Mouse (Mus musculus): Measurements from ENCODE around the gene Zc3h6.
"Not testable (repeated sequence)": the region's sequence is repeated elsewhere in the genome, so short reads cannot be mapped to it uniquely, and the experiment has no call there.

The Zc3h6 gene

GRCm38 (mm10) chr2:128966641-128967580, at the start of gene Zc3h6:
TSS of gene Zc3h6 (plus strand) at chr2:128967402.
- peak; percentile 98 for DNase-seq (ENCODE audit: low read depth, low spot score)

DNA sequence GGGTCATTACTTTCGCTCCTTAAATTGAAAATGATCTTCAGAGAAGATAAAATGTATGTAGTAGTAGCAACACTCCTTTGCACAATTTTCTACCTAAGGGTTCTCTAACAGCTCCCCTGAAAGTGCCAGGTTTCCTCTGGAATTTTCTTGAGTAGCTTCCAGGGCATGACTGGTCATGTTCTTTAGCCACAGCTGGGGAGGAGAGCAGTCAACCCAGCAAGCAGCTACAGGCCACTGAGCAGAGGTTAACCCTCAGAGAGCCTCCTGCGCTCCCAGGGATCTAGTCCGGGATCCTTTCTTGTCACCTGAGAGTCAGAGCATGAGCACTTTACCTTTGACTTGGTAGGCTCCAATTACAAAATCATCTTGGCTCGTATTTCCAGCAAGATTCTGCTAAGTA, 42.4 kb upstream of the Zc3h6 start:
- no peak for DNase-seq (ENCODE audit: low read depth, low spot score)

DNA sequence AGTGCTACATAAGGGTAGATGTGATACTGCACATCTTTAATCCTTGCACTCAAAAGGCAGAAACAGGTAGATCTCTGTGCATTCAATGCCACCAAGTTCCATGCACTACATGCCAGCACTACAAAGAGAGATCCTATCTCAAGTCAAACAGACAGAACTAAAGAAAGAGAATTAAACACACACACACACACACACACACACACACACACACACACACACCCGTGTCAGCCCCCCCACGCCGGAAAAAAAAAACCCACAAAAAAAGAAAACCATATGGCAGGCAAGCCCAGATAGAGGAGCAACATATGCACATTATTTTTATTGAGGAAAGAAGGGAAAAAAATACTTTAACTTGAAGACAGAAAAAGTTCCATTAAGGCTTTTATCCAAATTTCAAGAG, 38.8 kb upstream of the Zc3h6 start:
- no peak for DNase-seq (ENCODE audit: low read depth, low spot score)

DNA sequence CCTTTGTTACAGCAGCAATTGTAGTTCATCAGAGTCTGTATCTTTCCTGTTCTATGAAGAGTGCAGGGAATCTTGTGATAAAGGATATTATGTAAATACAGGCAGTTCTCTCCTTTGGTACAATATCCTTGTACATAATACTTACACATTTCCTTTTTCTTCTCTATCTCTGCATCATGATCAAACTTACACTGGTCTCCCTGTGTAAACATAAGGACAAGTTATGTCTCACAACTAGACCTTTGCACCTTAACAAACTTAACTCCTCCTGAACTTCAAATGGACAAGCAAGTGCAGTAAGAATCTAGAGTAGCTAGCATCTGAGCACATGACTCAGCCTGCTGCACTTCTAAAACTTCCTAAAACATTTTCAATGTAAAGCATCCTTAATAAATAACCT, 36.5 kb upstream of the Zc3h6 start:
- DNase-seq (ENCODE audit: low read depth, low spot score) = no peak

DNA sequence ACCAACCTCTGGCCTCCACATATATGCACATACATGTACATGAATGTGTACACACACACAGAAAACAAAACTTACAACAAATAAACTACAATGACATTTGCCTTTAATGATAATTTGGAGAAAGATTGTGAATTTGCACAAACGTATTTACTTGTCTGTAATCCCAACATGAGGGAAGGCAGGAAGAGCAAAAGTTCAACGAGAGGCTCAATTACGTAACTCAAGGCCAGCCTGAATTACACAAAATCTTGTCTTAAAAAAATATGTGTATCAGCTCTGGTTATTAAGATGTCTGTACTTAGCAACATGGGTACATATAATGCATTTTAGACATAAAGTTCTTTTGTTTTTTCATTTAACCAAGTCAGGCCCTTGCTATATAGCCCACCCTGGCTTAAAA, 30.9 kb upstream of the Zc3h6 start:
- DNase-seq (ENCODE audit: low read depth, low spot score) = no peak

GRCm38 (mm10) chr2:128943538-128944528, 23.4 kb upstream of the Zc3h6 start, which contains the start of gene Zc3h8:
TSS of gene Zc3h8 (minus strand) at chr2:128944077.
- DNase-seq (ENCODE audit: low read depth, low spot score) = peak; percentile 98

GRCm38 (mm10) chr2:128947962-128948588, 19.1 kb upstream of the Zc3h6 start:
- peak; percentile 74 for DNase-seq (ENCODE audit: low read depth, low spot score)

GRCm38 (mm10) chr2:128954186-128954585, 13.0 kb upstream of the Zc3h6 start:
- no peak for DNase-seq (ENCODE audit: low read depth, low spot score)

DNA sequence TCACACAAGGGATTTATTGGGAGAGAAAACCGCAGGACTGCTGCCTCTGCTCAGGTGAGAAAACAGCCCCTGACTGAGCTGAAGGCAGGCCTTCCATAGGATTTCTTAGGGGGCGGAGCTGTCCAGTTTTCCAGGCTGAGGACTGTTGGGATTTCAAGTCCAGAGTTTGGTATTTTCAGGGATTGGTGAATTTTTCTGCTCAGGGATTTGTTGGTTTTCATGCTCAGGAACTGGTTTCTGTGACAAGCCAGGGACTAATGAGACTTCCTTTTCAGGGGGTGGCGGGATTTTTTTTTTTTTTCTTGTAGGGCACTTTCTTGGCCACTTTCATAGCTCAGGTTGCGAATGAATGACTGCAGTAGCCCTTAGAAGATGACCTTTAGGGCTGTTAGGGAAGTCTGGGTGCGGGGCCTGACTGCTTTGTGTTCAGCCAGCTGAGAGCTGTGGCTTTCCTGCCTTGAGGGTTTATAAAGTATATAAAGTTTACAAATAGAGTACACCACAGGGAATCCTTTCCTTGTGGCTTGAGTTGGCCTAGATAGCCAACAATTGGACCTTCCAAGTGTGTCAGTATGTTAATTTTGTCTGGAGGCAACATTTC, 1.6 kb upstream of the Zc3h6 start:
- DNase-seq (ENCODE audit: low read depth, low spot score) = peak; percentile 14

- DNase-seq (ENCODE audit: low read depth, low spot score) = peak; percentile 12
These were observed 966 bp upstream of the Zc3h6 start for GRCm38 (mm10) chr2:128966236-128966635.

DNA sequence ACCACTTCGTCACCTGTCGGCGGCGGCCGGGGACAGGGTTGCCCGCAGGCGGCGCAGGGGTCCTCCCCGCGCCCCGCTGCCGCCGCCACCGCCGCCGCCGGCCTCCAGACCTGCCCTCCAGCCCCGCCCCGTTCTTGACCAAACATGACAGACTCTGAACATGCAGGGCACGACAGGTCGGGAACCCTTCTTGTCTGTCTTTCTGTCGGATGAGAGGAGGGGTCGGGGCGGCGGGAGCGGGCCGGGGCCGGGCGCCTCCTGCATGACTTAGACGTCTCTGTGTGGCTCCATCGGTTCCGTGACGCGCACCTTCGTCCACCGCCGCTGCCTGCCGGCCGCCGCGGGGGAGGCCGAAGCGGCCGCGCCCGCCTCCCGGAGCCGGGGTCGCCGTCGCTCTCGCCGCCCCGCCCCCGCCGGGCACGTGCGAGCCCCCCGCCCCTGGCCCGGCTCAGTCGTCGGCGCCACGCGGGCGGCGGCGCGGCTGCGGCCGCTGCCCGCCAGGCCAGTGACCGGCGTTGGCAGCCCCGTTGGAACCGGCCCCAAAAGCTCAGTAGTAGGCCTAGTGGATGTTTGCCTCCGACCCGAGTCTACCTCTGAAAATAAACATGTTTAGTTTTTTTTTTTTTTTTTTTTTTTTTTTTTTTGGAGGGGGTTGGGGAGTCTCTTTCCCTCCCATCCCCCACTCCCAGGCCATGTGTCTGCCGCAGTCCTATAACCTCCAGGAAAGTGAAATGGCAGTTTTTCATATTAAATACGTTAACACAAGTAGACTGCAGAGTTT, 649 bp downstream of the Zc3h6 start, which contains the start of gene Gm10762:
TSS of gene Gm10762 (minus strand) at position 65 of the 781 bp plus-strand sequence.
- DNase-seq (ENCODE audit: low read depth, low spot score) = peak; percentile 79

GRCm38 (mm10) chr2:128968475-128969083, 1.4 kb downstream of the Zc3h6 start:
- no peak for DNase-seq (ENCODE audit: low read depth, low spot score)

- DNase-seq (ENCODE audit: low read depth, low spot score) = no peak
These were observed 5.1 kb downstream of the Zc3h6 start for GRCm38 (mm10) chr2:128972301-128972700.

- DNase-seq (ENCODE audit: low read depth, low spot score) = no peak
These were observed 8.4 kb downstream of the Zc3h6 start for GRCm38 (mm10) chr2:128975572-128975971.

GRCm38 (mm10) chr2:128984746-128985145, 17.5 kb downstream of the Zc3h6 start:
- no peak for DNase-seq (ENCODE audit: low read depth, low spot score)

DNA sequence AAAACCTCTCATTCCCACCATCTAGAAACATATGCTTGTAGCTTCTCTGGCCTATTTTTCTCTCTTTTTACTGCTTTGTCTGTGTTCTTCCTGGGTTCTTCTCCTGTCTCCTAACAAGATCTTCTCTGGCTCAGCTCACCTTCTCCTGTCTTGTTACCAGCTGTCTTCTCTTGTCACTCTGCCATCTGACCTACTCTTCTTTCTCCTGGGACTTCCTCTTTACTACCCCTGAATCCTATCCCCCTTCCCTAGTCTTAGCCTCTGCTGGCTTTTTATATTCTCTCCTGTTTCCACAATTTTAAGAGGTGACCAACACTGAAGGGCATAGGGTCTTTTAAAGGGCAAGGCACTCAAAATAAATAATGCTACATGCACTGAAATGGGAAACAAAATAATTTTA, 37.7 kb downstream of the Zc3h6 start:
- no peak for DNase-seq (ENCODE audit: low read depth, low spot score)

DNA sequence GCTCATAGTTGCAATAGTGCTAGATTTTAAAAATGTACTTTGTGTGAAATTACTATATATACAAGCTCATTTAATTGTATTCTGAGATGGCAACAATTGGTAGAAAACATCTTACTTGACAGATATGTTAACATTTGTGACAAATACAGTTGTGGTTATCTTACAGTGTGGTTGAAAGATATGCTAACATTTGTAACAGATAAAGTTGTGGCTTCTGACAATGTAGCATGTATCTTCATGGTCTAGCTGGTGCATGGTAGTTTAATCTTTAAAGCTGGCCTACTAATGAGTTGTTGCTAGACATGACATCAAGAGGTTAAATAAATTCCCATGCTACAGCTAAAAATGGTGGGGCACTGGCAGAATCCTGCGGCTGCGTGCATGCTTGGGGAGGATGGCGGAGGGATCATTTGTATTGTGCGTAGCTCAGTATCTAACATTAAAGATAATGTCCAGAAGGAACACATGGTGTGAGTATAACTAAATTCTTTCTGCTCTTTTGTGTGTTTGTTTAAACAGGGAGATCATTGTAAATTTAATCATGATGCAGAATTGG, 39.1 kb downstream of the Zc3h6 start:
- no peak for DNase-seq (ENCODE audit: low read depth, low spot score)

- DNase-seq (ENCODE audit: low read depth, low spot score) = not testable (repeated sequence)
These were observed 41.7 kb downstream of the Zc3h6 start for GRCm38 (mm10) chr2:129008867-129009266.

DNA sequence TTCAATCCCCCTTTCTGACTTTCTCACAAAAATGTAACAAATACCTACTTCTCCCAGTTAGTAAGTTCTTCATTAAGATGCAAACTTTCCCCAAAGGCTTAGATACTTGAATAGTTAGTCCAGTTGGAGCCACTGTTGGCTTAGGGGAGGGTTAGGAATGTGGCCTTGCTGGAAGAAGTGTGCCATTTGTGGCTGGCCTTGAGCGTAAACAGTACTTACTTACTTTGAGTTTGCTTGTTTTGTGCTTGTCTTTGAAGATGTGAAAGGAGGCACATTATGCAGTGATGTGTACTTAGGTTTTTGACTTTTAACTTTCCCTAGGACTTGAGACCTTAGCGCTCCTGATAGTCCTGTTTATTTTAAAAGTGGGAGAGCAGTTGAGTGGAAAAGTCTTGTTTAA, 52.9 kb downstream of the Zc3h6 start:
- no peak for DNase-seq (ENCODE audit: low read depth, low spot score)

GRCm38 (mm10) chr2:129024820-129025219, 57.6 kb downstream of the Zc3h6 start:
- DNase-seq (ENCODE audit: low read depth, low spot score) = no peak

Data from mesoderm, embryonic 11.5 days (tissue).